Mouse (Mus musculus) cerebellum, adult (tissue): ENCODE results near the gene Gm20388.
A peak's percentile ranks its signal among the peaks of the same experiment; 100 is the strongest.

Experiments used
- ATAC-seq: cut with Nextera tagmentation; 2 replicates; pipeline ENCODE4 v1.9.2; 2017; ENCODE audit warnings: mild to moderate bottlenecking, moderate library complexity, mixed read lengths; ENCODE audit not compliant: insufficient number of reproducible peaks, low FRiP score, low TSS enrichment

The Gm20388 gene

DNA sequence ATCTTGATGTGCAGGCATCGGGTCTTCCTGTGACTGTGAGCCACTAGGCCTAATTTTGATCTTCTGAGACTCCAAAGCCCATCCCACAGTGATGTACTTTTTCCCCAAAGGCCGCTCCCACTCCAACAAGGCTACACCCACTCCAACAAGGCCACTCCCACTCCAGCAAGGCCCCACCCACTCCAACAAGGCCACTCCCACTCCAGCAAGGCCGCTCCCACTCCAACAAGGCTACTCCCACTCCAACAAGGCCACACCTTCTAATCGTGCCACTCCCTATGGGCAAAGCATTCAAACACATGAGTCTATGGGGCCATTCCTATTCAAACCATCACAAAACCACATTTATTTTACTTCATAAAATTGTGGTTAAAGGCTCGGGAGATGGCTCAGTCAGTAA lies 4179.8 kb downstream of the Gm20388 start:
- ATAC-seq = no peak

- no peak for ATAC-seq
Observed at GRCm38 (mm10) chr8:124098953-124099622, 4188.4 kb downstream of the Gm20388 start.

GRCm38 (mm10) chr8:124099623-124099965 lies 4189.0 kb downstream of the Gm20388 start:
- ATAC-seq = no peak

DNA sequence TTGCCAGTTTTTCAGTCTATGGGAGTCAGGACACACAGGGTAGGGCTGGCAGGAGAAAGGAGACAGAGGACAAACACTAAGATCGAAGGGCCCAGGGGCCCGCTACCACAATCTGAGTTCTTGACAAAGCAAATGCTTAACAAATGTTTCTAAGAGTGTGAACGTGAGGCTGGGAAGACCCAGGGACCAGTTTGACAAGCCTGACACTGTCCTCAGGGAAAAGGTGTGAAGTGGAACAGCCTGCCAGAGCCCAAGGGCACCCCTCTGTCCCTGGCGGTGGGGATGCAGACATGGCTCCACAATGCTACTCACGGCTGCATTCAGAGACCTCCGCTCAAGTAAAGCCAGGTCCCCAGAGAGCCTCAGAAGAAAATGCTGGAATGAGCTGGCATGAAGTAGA lies 4195.2 kb downstream of the Gm20388 start:
- ATAC-seq = no peak

DNA sequence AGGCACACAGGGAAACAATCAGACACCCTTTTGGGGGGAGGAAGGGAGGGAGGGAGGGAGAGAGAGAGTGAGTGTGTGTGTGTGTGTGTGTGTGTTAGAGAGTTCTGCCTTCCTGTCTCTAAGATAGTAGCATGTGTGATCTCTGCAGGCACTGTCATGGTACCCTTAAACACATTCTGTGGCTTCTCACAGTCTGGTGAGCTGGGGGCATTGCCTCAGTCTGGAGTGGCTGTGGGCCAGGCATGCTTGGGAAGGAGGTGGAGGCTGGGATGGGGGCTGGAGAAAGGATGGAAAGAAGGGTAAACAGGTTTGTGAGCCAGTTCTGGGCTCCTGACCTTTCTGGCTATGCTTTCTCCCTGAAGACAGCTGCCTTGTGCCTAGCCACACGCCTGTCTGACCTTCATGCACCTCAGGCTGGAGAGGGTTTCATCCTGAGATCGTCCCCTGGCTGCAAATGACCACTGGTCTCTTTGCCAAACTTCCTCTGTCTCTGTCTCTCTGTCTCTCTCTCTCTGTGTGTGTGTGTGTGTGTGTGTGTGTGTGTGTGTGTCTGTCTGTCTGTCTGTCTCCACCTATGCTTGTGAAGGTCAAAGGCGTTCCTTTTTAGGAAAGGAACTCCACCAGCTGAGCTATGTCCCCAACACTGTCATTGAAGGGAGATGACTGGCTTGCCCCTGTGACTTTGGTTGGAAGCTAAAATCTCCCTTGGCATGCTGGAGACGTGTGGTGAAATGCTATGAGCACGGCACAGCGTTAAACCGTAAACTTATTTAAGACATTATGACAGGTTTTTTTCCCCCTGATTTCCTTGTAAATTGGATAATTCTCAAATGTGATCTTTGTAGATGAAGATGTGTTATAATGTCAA lies 4195.9 kb downstream of the Gm20388 start:
- no peak for ATAC-seq

- no peak for ATAC-seq
Observed at GRCm38 (mm10) chr8:124113108-124113507, 4202.5 kb downstream of the Gm20388 start.

- no peak for ATAC-seq
Observed at GRCm38 (mm10) chr8:124125241-124125640, 4214.6 kb downstream of the Gm20388 start.

GRCm38 (mm10) chr8:124137261-124137660 lies 4226.6 kb downstream of the Gm20388 start:
- no peak for ATAC-seq

DNA sequence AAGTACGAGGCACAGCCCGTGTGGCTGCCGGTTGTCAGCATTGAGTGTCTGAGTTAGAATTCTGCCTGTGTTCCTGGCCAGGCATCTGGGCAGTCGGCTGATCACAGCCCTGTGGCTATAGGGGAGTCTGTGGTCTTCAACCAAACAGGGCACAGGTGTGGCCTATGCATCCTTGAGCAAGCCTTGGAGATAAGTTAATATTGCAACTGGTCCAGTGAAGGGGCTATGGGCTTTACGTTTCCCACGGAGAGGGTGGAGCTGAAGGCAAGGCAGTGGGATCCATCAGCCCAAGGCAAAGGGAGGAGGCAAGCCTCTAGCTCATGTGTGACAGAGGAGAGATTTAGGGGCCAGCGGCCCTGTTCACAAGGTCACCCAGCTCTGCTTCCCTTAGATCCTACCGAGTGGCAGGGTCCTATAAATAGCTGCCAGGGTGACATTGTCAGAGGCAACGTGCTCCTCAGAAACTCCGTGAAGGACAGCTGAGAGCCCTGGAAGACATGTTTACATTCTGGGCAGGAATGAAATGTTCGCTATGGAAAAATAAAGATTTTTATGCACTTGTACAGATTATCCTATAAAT lies 4229.7 kb downstream of the Gm20388 start:
- no peak for ATAC-seq

DNA sequence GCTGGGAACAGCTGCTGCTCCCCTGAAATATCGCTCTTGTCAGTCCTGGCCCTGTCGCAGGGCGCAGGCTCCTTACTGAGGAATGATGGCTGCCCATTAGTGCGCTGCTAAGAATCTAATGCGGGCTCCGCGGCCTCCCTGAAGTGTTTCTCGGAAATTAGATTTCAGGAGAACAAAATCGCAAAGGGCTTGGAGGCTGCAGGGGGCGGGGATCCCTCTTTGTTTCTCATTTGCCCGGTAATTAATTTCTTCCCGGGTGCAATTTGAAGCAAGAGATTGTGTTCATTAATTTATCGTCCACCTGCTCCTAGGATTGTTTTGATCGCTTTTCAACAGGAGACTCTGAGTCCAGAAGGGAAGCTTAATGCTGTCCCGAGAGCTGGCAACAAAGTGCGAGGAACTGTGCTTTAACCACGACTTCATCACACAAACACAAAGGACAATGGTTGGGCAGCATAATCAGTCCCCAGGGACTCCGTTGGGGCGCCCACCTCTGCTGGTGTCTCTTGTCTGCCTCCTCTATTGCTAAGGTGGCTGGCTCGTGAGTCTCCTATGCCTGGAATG lies 4230.3 kb downstream of the Gm20388 start:
- ATAC-seq = no peak

DNA sequence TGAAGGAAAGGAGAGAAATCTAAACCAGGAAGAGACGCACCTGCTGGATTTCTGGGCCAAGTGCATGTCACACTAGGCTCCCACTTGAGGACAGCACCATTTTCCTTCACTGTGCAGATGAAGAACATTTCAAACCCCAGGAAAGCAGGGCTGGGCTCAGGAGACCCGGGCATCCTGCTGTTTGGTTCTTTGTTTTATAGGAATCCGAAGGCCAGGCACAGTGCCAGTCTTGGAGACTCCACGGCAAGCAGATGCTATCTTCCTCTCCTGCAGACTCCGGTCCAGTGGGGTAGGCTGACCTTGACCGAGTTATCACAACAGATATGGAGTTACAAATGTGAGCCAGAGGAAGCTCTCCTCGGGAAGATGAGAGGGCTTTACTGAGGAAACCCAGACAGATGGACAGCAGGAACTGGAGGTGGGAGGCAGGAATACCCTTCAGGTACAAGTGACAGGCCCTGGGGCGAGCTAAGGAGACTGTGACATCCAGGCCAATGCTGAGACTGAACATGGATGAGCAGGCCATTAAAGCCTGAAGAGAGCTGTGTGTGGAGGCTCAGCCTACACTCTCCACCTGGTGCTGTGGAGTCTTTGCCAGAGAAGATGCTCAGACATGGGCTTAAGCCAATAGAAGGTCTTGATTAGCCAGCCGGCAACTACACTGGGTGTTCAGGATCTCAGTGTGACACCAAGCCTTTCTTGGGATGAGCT lies 4231.2 kb downstream of the Gm20388 start:
- ATAC-seq = peak; percentile 90

DNA sequence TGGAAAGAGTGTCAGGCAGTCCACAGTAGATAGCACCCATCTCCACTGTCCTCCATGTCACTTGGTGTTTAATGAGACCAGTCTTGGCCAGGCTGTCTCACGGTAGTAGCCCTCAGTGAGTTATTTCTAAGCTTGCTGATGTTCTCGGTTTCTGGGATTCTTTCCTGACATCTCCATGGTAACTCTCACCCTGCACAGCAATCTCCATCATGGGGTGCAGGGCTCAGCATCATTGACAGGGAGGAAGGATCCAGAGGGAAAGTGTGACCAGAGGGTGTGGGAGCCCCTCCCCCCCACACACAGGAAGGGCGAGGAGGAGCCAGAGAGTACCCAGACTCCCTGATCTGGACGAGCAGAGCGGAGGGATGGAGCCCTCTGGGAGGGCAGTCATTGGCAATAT lies 4232.4 kb downstream of the Gm20388 start:
- no peak for ATAC-seq

DNA sequence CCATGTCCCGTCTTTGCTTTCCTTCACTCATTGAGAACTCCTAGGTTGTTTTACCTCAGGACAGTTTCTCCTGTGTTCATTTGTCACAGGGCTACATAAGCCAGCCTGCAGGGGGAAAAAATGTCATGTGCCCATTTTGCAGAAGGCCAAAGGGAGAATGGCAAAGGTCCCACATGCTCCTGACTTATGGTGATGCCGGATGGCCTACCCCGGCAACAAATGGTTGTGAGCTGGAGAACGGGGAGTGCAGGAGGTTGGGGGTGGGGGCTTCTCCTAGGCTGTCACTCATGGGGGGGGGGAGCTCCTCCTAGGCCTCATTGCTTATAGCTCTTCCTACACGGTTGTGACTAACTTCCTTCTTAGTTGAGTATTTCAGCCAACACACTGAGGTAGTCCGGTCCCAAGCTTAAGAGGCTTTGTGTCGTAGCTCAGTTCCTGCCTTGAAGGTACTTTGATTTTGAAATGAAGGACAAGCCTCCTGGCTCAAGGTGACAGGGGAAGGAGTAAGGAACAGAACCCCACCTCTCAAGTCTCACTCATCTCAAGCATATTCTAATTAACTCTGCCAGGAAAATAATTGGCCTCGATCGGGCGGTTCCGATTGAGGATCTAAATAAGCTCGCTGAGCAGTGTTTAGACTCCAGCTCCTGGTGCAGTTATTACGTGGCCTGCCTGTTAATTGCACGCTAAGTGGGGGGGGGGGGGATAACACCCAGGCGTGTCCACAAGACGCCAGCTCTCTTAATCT lies 4233.4 kb downstream of the Gm20388 start:
- no peak for ATAC-seq

DNA sequence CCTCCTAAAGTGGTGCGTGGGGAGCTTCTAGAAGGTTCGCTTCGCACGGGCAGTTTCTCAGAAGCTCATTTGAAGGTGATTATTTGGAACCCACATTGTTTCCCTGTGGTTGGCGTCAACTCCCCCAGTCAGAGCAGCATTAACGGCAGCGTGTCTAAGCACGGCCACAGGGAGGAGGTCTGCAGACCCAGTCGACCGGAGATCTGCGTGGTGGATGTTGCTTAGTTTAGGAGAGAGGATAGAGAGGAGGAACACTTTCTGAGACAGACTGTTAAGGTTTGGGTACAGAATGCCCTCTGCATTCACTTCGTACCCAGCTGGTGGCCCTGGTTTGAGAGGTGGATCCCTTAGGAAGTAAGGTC lies 4234.0 kb downstream of the Gm20388 start:
- no peak for ATAC-seq

DNA sequence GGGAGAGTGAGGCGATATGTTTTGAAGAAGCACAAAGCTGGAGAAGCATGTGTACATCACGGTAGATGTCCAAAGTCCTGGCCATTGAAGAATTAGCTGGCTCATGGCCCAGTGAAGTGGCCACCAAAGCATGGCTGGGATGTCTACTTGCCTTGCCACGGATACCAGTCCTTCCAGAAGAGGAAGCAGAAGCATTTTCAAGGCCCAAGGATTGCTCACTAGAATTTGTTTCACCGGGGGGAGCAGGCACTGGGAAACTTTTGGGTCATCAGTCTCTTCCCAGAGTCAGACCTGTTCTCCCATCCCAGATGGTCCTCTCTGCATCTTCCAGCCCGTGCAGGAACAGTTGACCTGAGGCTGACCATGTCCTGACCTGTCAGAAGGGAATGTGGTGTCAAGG lies 4235.6 kb downstream of the Gm20388 start:
- ATAC-seq = no peak

GRCm38 (mm10) chr8:124150009-124150408 lies 4239.4 kb downstream of the Gm20388 start:
- no peak for ATAC-seq

DNA sequence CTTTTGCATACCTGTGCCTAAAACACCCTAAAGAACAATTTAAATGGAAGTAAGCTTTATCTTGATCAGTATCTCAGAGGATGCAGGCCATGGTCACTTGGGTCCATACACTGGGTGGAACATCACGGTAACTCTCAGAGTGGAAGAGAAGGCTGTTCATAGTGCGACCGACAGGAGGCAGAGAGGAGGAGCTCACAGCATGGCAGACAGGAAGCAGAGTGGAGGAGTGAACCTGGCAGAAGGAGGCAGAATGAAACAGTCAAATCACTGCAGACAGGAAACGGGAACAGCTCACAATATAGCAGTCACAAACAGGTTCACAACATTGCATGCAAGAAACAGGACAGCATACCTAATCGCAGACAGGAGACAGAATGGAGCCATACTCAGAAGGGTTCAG lies 4239.9 kb downstream of the Gm20388 start:
- ATAC-seq = no peak

GRCm38 (mm10) chr8:124151881-124152280 lies 4241.2 kb downstream of the Gm20388 start:
- ATAC-seq = no peak

- ATAC-seq = no peak
Observed at GRCm38 (mm10) chr8:124152771-124153170, 4242.1 kb downstream of the Gm20388 start.

DNA sequence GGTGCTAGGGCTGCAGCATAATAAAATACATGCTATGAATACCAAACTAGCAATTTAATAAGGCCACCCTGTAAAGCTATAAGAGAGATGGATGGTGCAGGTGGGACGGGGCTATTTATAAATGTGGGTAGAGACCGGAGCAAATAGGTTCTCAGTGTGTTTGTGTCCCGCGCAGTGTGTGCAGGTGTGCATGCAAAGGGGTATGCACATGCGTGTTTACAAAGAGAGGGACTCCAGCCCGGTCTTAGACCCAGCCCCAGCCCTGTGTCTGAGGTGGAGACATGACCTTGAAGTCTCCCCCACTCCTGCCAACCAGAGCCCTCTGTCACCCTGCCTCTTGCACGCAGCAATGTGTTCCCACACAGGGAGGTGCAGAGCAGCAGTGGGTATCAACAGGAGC lies 4245.7 kb downstream of the Gm20388 start:
- ATAC-seq = no peak
